Mouse (Mus musculus) bone marrow, adult 2 months (tissue): Measurements from ENCODE around the gene Srek1. TPM values are rescaled to one million over a fixed set of nuclear protein-coding genes. Genes with fewer than 3 reads are reported as not detected.

Experiments
- H3K27ac ChIP-seq: fragments of 200-500 bp; 2 replicates; pipeline ENCODE4 v1.5.1; 2012; ENCODE audit warnings: low read depth, mild to moderate bottlenecking, control low read depth, inconsistent platforms, low read length; ENCODE audit not compliant: control insufficient read depth, poor library complexity, insufficient read depth
- H3K4me1 ChIP-seq: fragments of 200-500 bp; 2 replicates; pipeline ENCODE4 v1.6.1; 2011; ENCODE audit warnings: low read length; ENCODE audit not compliant: control insufficient read depth, insufficient read depth
- H3K4me3 ChIP-seq: fragments of 200-500 bp; replicated peaks from 2 replicates; pipeline ENCODE3; 2011; ENCODE audit warnings: mild to moderate bottlenecking, low read depth, low read length, control low read depth; ENCODE audit not compliant: control insufficient read depth
- CTCF ChIP-seq: fragments of 200-500 bp; IDR thresholded peaks from 2 replicates; pipeline ENCODE4 v1.5.1; 2011; ENCODE audit warnings: low read length, control low read depth; ENCODE audit not compliant: control insufficient read depth, insufficient read depth
- POLR2A ChIP-seq: fragments of 200-500 bp; IDR thresholded peaks from 2 replicates; pipeline ENCODE4 v1.6.1; 2011; ENCODE audit warnings: low read depth, mild to moderate bottlenecking, control low read depth, low read length, borderline replicate concordance; ENCODE audit not compliant: control insufficient read depth
- WGBS: fragments of 180-500 bp; shearing (Covaris S2); methylation state at CpG from one replicate; pipeline ENCODE4 v1.1.7; 2018; 5-methylcytosine and 5-hydroxymethylcytosine counted together
- polyA plus RNA-seq: library from polyadenylated mRNA; stranded (reverse); fragments of >200 nt; gene quantifications from 2 replicates; pipeline ENCODE4 v1.2.4, GENCODE M21; 2011; ENCODE audit warnings: low replicate concordance; ENCODE audit not compliant: missing spikeins, insufficient read depth, insufficient read length

The Srek1 gene
- polyA plus RNA-seq, 1 experiment, result 90.0 TPM

DNA sequence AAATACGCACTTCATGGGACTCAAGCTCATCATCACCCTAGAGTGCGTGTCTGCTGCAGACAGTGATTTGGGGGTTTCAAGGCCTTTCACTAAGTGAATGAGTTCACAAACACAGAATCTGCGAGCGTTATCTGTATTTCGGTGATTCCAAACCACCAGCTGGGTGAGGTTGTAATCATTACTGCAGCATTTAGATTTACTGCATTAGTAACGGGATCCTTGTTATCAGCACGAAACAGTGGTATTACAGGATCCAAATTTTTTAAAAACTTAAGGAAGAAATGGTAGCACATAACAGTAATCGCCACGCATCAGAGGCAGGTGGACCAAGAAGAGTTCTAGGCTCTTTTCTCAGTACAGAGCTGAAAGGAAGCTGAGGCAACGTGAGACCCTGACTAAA, 12.4 kb downstream of the Srek1 start:
- Histone ChIP-seq H3K4me1 (no peaks in the 10 kb centered on the region), H3K4me3 (no peak overlapping the region), H3K27ac (no peak overlapping the region)
- TF ChIP-seq POLR2A (no peak), CTCF (no peak)
- WGBS, result 72% methylated on average over 10 of the region's 10 CpGs

DNA sequence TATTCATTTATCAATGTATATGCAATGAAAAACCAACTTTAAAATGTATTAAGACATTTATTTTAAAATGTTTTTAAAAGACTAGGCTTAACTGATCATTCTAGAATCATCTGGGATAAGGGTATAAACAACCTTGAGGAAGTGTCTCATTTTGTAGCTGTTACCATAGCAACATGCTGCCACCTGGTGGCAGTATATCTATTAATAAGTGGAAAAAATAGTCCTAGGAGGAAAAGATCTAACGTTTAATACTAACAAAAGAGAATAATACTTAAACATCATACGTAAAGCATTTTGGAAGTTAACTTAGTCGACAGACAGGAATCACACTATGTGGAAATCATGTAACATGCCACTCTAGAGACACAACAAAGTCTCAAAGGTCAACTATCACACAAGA, 23.0 kb downstream of the Srek1 start:
- 42% methylated on average over 3 of the region's 3 CpGs for WGBS

DNA sequence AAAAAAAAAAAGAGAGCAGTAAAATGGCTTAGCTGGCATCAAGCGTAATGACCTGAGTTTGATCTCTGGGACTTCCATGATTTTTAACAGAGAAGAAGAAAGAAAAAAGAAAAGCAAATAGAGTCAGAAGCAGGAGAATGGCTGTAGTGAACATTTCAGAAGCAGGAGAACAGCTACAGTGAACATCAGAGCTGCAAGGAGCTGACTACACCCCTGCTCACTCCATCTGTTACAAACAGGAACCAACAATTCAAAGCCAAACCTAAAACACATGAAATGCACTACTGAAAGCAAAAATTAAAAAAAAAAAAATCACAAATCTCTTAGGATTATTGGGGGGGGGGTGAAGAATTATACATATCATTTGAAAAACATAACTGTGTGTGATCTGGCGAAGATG, 28.7 kb downstream of the Srek1 start:
- WGBS, result 92% methylated on average over 2 of the region's 2 CpGs
- TF ChIP-seq POLR2A (no peak), CTCF (no peak)
- no peaks in the 10 kb centered on the region for H3K4me1 ChIP-seq

More for the DNA sequence above, 23.0 kb downstream of the Srek1 start:
- H3K4me3 ChIP-seq, result no peak overlapping the region
- no peaks in the 10 kb centered on the region for H3K4me1 ChIP-seq
- TF ChIP-seq CTCF (no peak), POLR2A (no peak)
- no peak overlapping the region for H3K27ac ChIP-seq

DNA sequence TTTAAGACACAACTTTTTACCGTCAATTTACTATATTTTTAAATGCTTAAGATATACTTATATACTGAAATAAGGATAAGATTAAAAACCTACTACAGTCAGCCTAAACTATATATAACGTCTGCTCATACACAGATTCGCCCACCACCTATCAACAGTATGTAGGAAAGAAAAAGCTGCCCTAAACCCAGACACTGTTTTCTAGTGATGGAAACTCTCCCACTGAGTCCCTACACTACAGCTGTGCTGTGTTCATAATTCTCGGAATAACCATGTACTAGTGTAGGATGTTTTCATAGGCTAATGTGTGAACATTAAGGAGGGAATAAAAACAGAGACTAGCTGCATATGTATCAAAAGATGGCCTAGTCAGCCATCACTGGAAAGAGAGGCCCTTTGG, 29.2 kb downstream of the Srek1 start:
- TF ChIP-seq POLR2A (no peak), CTCF (no peak)
- H3K27ac ChIP-seq, result no peak overlapping the region
- no peak overlapping the region for H3K4me3 ChIP-seq
- H3K4me1 ChIP-seq, result no peaks in the 10 kb centered on the region
- WGBS, result 83% methylated on average over 4 of the region's 4 CpGs

More for the DNA sequence above, 28.7 kb downstream of the Srek1 start:
- H3K27ac ChIP-seq, result no peak overlapping the region
- no peak overlapping the region for H3K4me3 ChIP-seq

DNA sequence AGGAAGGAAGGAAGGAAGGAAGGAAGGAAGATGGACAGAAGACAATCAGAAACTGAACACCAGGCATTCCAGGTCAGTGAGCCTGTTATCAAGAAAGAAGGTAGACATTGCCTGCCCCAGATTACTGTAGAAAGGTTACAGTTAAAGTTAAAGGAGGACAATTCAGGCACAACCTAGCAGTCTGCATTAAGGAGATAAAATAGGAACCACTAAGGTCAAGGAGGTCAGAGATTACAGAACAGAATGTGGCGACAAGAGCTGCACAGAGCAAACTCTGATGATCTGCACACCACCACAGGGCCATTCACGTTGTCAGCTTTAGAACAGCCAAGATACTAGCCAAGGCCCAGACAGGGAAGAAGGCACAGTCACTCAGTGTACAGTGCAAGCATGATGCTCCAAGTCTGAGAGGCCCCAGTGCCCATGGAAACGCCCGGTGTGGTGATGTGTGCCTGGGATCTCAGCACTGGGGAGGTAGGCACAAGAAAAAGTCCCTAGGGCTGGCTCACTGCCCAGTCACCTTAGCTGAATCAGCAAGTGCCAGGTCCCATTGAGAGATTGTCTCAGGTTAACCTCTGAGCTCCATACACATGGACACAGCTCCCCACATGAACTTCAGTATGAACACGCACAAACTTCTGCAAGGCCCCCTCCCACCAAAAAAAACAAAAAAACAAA, 38.9 kb downstream of the Srek1 start:
- WGBS, result 68% methylated on average over 5 of the region's 5 CpGs
- TF ChIP-seq POLR2A, result no peak
- no peak for TF ChIP-seq CTCF

DNA sequence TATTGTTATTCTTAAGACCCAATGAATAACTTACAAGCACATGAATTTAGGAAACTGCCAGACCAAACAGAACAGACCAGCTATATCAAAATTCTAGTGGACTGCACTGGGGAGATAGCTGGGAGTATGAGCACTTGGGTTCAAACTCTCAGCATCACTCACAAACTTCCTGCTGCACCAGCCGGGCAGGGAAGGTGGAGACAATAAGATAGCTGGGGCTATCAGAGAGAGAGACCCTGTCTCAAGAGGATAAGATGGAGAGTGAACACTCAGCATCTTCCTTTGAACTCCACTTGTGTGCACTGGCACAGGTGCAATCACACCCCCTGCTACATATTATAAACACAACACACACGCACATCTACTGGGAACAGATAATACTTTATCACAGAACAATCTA, 47.5 kb downstream of the Srek1 start:
- WGBS, result 72% methylated on average over 2 of the region's 2 CpGs
- Histone ChIP-seq H3K4me1 (no peaks in the 10 kb centered on the region), H3K27ac (no peak overlapping the region), H3K4me3 (no peak overlapping the region)
- no peak for TF ChIP-seq POLR2A
- no peak for TF ChIP-seq CTCF

More for the DNA sequence above, 38.9 kb downstream of the Srek1 start:
- H3K27ac ChIP-seq, result peak overlapping the region; percentile 38; the same call in 1 of the 2 replicates
- H3K4me3 ChIP-seq, result no peak overlapping the region
- H3K4me1 ChIP-seq, result no peaks in the 10 kb centered on the region

DNA sequence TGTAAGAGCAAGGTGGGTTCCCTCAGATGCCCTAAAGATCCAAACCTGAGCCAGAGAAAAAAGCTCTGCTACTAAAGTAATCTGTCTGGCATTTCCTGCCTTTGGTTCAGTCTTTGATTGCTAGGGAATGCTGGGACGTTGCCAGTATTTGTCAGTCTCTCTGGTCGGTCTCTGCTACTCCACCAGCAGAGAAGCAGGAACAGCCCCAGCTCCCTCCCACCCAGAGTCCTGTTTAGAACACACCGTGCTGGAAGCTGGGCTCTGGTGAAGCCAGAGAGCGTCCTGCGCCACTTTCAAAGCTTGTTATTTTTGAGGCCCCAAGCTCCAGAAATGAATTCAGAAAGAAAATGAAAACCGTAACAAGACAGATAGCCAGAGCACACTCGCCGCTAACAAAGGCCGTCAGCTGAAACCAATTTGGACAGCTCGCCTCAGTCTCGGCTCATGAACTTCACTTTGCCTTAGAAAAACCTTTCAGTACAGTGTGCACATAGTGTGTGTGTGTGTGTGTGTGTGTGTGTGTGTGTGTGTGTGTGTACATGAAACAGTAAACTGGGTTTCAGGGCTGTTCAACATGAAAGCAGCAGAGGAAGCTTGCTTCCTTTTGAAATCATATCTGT, 62.9 kb downstream of the Srek1 start:
- no peak for TF ChIP-seq CTCF
- no peak for TF ChIP-seq POLR2A
- Histone ChIP-seq H3K4me1 (no peaks in the 10 kb centered on the region), H3K4me3 (no peak overlapping the region), H3K27ac (no peak overlapping the region)
- WGBS, result 78% methylated on average over 11 of the region's 11 CpGs

DNA sequence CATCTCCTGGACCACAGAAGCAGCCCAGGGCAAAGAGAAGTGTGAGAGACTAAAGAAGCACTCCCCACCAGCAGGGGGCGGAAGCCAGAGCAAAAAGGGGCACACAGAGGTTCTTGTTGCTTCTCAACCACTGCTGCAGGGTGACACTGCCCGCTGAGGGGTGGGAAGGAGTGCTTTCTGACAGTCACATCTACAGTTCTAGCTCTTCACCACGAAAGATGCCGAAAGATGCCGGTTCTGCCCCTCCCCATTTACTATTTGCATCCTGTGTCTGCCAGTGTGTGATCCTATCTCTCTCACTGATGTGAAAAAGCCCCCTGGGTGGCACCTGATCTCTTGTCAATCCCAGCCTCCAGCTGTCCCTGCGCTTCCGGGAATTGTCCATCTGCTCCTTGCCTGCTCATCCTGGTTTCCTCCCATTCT, 64.0 kb downstream of the Srek1 start:
- TF ChIP-seq CTCF (peak; percentile 50), POLR2A (no peak)
- Histone ChIP-seq H3K27ac (no peak overlapping the region), H3K4me1 (no peaks in the 10 kb centered on the region), H3K4me3 (no peak overlapping the region)
- WGBS, result 44% methylated on average over 7 of the region's 7 CpGs

DNA sequence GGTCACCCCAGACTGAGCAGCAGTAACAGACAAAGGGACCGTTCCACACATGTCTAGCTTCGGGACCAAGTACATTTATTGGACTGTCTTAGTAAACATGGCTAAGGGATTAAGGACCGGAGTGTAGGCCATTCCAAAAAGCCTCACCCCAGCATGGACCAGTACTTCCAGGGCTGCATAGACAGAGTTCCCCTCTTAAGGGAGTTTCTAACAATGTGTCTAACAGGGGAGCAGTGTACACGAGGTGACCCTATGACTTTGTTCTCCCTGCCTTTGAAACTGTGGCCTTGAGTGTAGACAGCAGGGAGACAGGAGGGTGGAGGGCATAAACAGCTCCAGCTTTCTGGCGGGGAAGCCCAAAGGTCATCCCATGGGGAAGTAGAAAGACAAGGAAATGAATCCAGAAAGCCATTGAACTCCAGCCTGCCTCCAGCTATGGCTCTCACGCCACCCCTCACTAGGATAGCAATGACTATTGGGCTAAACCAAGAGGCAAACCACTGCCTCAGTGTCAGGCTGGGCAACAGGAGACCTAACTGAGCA, 68.9 kb downstream of the Srek1 start:
- 82% methylated on average over 6 of the region's 6 CpGs for WGBS
- H3K27ac ChIP-seq, result no peak overlapping the region
- no peak overlapping the region for H3K4me3 ChIP-seq
- TF ChIP-seq POLR2A (no peak), CTCF (no peak)
- no peaks in the 10 kb centered on the region for H3K4me1 ChIP-seq
